Mouse (Mus musculus): ENCODE results near the gene Fut1.

Gene Fut1

DNA sequence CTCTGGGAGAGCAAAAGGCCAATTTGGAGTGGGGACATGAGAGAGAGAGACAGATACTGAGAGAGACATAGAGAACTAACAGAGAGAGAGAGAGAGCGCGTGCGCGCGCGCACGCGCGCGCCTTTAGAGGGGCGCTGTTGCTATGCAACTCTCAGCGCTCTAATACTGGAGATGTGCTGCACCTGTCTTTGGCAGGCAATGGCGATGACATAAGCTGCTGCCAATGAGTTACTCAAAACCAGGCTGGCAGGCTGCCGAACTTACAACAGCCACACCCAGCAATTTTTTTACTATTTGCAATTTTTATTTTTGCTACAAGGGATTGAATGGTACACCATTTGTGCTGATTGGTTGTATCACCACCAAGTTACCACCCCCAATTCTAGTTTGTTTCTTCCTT lies 50.7 kb downstream of the Fut1 start:
- in situ Hi-C loops (cut with MboI, MseI) = no loop called here

DNA sequence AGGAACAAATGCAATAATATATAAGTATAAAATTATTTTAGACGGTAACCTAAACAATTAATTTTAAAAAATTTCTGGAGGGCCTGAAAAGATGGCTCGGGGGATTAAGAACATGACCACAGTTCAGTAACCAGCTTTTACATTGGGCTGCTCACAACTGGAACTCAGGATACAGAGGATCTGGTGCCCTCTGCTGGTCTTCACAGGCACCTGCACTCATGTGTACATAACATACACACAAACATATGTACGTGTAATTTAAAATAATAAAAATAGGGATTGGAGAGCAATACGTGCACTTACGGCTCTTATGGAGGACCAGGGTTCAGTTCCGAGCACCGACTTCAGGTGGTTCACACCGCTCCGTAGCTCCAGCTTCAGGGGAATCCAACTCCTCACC lies 51.8 kb downstream of the Fut1 start:
- in situ Hi-C loops (cut with MboI, MseI) = no loop called here

Measured in T-helper 1 cell (primary cell).